Mouse (Mus musculus) bone marrow macrophage, adult 2 months (primary cell): ENCODE measurements at regions not wholly inside any gene's neighbourhood (a gene's known extent, or its start where the extent isn't known, plus 50 kb on each side); places are given as distances from the start of the nearest gene placed in this dataset.

ENCODE experiments used
- CTCF ChIP-seq: IDR thresholded peaks from 2 replicates; pipeline ENCODE4 v1.5.1; 2012; ENCODE audit warnings: low read depth, mild to moderate bottlenecking, low read length, moderate library complexity
- POLR2A ChIP-seq: IDR thresholded peaks from 2 replicates; pipeline ENCODE4 v1.6.1; 2012; ENCODE audit warnings: mild to moderate bottlenecking, low read depth, low read length, borderline replicate concordance

- TF ChIP-seq POLR2A (no peak), CTCF (no peak)
Measured at GRCm38 (mm10) chr17:4509506-4509905, 484.6 kb upstream of the Arid1b start.
